Mouse (Mus musculus) C2C12 (cell line): ENCODE measurements at regions not wholly inside any gene's neighbourhood (a gene's known extent, or its start where the extent isn't known, plus 50 kb on each side); places are given as distances from the start of the nearest gene placed in this dataset.

Experiments
- H3K27me3 ChIP-seq: one replicate; pipeline ENCODE4 v1.6.1; 2011; ENCODE audit not compliant: control insufficient read depth, insufficient read depth, insufficient read length
- H3K36me3 ChIP-seq: one replicate; pipeline ENCODE4 v1.6.1; 2011; ENCODE audit not compliant: control insufficient read depth, insufficient read depth
- H3K4me3 ChIP-seq: one replicate; pipeline ENCODE4 v1.5.1; 2011; ENCODE audit warnings: mild to moderate bottlenecking, control low read depth; ENCODE audit not compliant: poor library complexity, insufficient read depth, severe bottlenecking
- H3K79me2 ChIP-seq: one replicate; pipeline ENCODE4 v1.6.1; 2011; ENCODE audit not compliant: control insufficient read depth, insufficient read depth
- H3K79me3 ChIP-seq: one replicate; pipeline ENCODE4 v1.6.1; 2011; ENCODE audit warnings: low read depth, control low read depth
- H3ac ChIP-seq: one replicate; pipeline ENCODE3; 2011; ENCODE audit warnings: low read depth; ENCODE audit not compliant: control insufficient read depth, insufficient read length
- CEBPB ChIP-seq: IDR thresholded peaks from one replicate; pipeline ENCODE4 v1.6.1; 2011; ENCODE audit warnings: low read depth, mild to moderate bottlenecking, control low read depth, moderate library complexity
- CTCF ChIP-seq: IDR thresholded peaks from one replicate; pipeline ENCODE4 v1.5.1; 2011; ENCODE audit not compliant: control insufficient read depth, insufficient read depth, insufficient read length
- FOSL1 ChIP-seq: IDR thresholded peaks from one replicate; pipeline ENCODE4 v1.8.0; 2011; ENCODE audit warnings: mild to moderate bottlenecking, low read length; ENCODE audit not compliant: poor library complexity, insufficient read depth, severe bottlenecking
- MAX ChIP-seq: IDR thresholded peaks from one replicate; pipeline ENCODE4 v1.6.1; 2011; ENCODE audit warnings: mild to moderate bottlenecking, control low read depth
- MYOD1 ChIP-seq: IDR thresholded peaks from one replicate; pipeline ENCODE4 v1.6.1; 2011; ENCODE audit warnings: low read depth; ENCODE audit not compliant: control insufficient read depth, insufficient read length
- MYOG ChIP-seq: IDR thresholded peaks from one replicate; pipeline ENCODE4 v1.6.1; 2011; ENCODE audit not compliant: control insufficient read depth, insufficient read length; ENCODE audit errors: extremely low read depth
- USF1 ChIP-seq: IDR thresholded peaks from one replicate; pipeline ENCODE4 v1.6.1; 2011; ENCODE audit warnings: low read depth, mild to moderate bottlenecking, control low read depth, moderate library complexity

GRCm38 (mm10) chr10:37602936-37603335 is 464.2 kb upstream of the Marcks start:
- H3K36me3 ChIP-seq = no peaks in the 10 kb centered on the region
- no peak overlapping the region for H3ac ChIP-seq
- H3K27me3 ChIP-seq = no peaks in the 10 kb centered on the region
- no peaks in the 10 kb centered on the region for H3K79me2 ChIP-seq
- TF ChIP-seq MAX = no peak
- TF ChIP-seq USF1 = no peak
- H3K79me3 ChIP-seq = no peaks in the 10 kb centered on the region
- no peak overlapping the region for H3K4me3 ChIP-seq

- no peaks in the 10 kb centered on the region for H3K79me3 ChIP-seq
- no peak overlapping the region for H3K4me3 ChIP-seq
- no peaks in the 10 kb centered on the region for H3K27me3 ChIP-seq
- TF ChIP-seq MYOD1 (no peak), USF1 (no peak), MYOG (no peak), CTCF (no peak), MAX (no peak), FOSL1 (no peak)
- no peak overlapping the region for H3ac ChIP-seq
- no peaks in the 10 kb centered on the region for H3K36me3 ChIP-seq
- H3K79me2 ChIP-seq = no peaks in the 10 kb centered on the region
Observed at GRCm38 (mm10) chr10:37589889-37590288, 451.2 kb upstream of the Marcks start.

GRCm38 (mm10) chr10:37589009-37589408 is 450.3 kb upstream of the Marcks start:
- Histone ChIP-seq H3K79me3 (no peaks in the 10 kb centered on the region), H3K79me2 (no peaks in the 10 kb centered on the region), H3K36me3 (no peaks in the 10 kb centered on the region), H3K27me3 (no peaks in the 10 kb centered on the region), H3ac (no peak overlapping the region), H3K4me3 (no peak overlapping the region)
- TF ChIP-seq CTCF (no peak), MYOG (no peak), MAX (no peak), FOSL1 (no peak), USF1 (no peak)

- no peak for TF ChIP-seq CTCF
- TF ChIP-seq MYOG = no peak
- TF ChIP-seq MAX = no peak
- TF ChIP-seq CEBPB = no peak
- TF ChIP-seq FOSL1 = no peak
- no peak for TF ChIP-seq USF1
- H3K79me3 ChIP-seq = no peaks in the 10 kb centered on the region
- no peak overlapping the region for H3ac ChIP-seq
- no peaks in the 10 kb centered on the region for H3K79me2 ChIP-seq
- H3K36me3 ChIP-seq = no peaks in the 10 kb centered on the region
- no peaks in the 10 kb centered on the region for H3K27me3 ChIP-seq
- no peak overlapping the region for H3K4me3 ChIP-seq
Observed at GRCm38 (mm10) chr10:37571171-37571570, 432.5 kb upstream of the Marcks start.

GRCm38 (mm10) chr10:37561705-37562104 is 423.0 kb upstream of the Marcks start:
- Histone ChIP-seq H3K27me3 (no peaks in the 10 kb centered on the region), H3K79me3 (no peaks in the 10 kb centered on the region), H3ac (no peak overlapping the region), H3K4me3 (no peak overlapping the region), H3K79me2 (no peaks in the 10 kb centered on the region), H3K36me3 (no peaks in the 10 kb centered on the region)
- TF ChIP-seq MYOG (no peak), MAX (no peak), MYOD1 (no peak), FOSL1 (no peak), CEBPB (no peak), CTCF (no peak), USF1 (no peak)

GRCm38 (mm10) chr10:37549446-37549845 is 410.7 kb upstream of the Marcks start:
- TF ChIP-seq FOSL1 = no peak
- no peak for TF ChIP-seq USF1
- TF ChIP-seq CEBPB = no peak
- TF ChIP-seq MYOG = no peak
- no peak for TF ChIP-seq MYOD1
- TF ChIP-seq MAX = no peak
- TF ChIP-seq CTCF = no peak
- no peaks in the 10 kb centered on the region for H3K36me3 ChIP-seq
- H3K79me2 ChIP-seq = no peaks in the 10 kb centered on the region
- H3K4me3 ChIP-seq = no peak overlapping the region
- no peaks in the 10 kb centered on the region for H3K27me3 ChIP-seq
- H3ac ChIP-seq = no peak overlapping the region
- no peaks in the 10 kb centered on the region for H3K79me3 ChIP-seq
